Mouse (Mus musculus) stomach, embryonic 14.5 days (tissue): ENCODE data around the gene Spint1. TPM values are rescaled to one million over a fixed set of nuclear protein-coding genes. Genes with fewer than 3 reads are reported as not detected.
A peak's percentile ranks its signal among the peaks of the same experiment; 100 is the strongest.

ENCODE experiments used
- ATAC-seq: fragments of 200-750 bp; cut with Nextera tagmentation; 2 replicates; pipeline ENCODE4 v1.8.0; 2017; ENCODE audit warnings: low read depth, moderate TSS enrichment; ENCODE audit not compliant: insufficient number of reproducible peaks, insufficient read depth, low FRiP score
- H3K27ac ChIP-seq: fragments of 300-500 bp; sonication (generic); 2 replicates; pipeline ENCODE4 v1.5.1; 2014; ENCODE audit warnings: mild to moderate bottlenecking, low read length, moderate library complexity, mixed read lengths
- H3K27me3 ChIP-seq: fragments of 300-500 bp; sonication (generic); 2 replicates; pipeline ENCODE4 v1.6.1; 2014; ENCODE audit warnings: low read length, control low read depth, mixed read lengths; ENCODE audit not compliant: control insufficient read depth, insufficient read depth
- H3K36me3 ChIP-seq: fragments of 300-500 bp; sonication (generic); 2 replicates; pipeline ENCODE4 v1.6.1; 2014; ENCODE audit warnings: mild to moderate bottlenecking, control low read depth, low read length, moderate library complexity, mixed read lengths; ENCODE audit not compliant: control insufficient read depth, insufficient read depth
- H3K4me1 ChIP-seq: fragments of 300-500 bp; sonication (generic); 2 replicates; pipeline ENCODE4 v1.6.1; 2014; ENCODE audit warnings: low read length, control low read depth, mixed read lengths; ENCODE audit not compliant: control insufficient read depth, insufficient read depth
- H3K4me2 ChIP-seq: fragments of 300-500 bp; sonication (generic); replicated peaks from 2 replicates; pipeline ENCODE4 v1.6.1; 2014; ENCODE audit warnings: low read depth, low read length, control low read depth
- H3K4me3 ChIP-seq: fragments of 300-500 bp; sonication (generic); 2 replicates; pipeline ENCODE4 v1.5.1; 2014; ENCODE audit warnings: low read depth, low read length, control low read depth
- H3K9ac ChIP-seq: fragments of 300-500 bp; sonication (generic); replicated peaks from 2 replicates; pipeline ENCODE4 v1.6.1; 2014; ENCODE audit warnings: low read depth, mild to moderate bottlenecking, control low read depth, low read length, moderate library complexity, mixed read lengths
- H3K9me3 ChIP-seq: fragments of 300-500 bp; sonication (generic); 2 replicates; pipeline ENCODE4 v1.6.1; 2016; ENCODE audit warnings: low read depth, low read length, control low read depth; ENCODE audit not compliant: control insufficient read depth
- WGBS: fragments of 180-500 bp; shearing (Covaris S2); extraction: QIAGEN DNeasy Blood & Tissue Kit; methylation state at CpG from one replicate; pipeline ENCODE4 v1.1.7; 2014; 5-methylcytosine and 5-hydroxymethylcytosine counted together
- polyA plus RNA-seq: library from polyadenylated mRNA; unstranded; fragments of >200 nt; fragmentation: Nextera tagmentation; extraction: Ambion mirVana; gene quantifications from 2 replicates; pipeline ENCODE4 v1.2.1, GENCODE M21; 2014

The Spint1 gene
- polyA plus RNA-seq, 1 experiment from 2014 or later, result 51.9 TPM

DNA sequence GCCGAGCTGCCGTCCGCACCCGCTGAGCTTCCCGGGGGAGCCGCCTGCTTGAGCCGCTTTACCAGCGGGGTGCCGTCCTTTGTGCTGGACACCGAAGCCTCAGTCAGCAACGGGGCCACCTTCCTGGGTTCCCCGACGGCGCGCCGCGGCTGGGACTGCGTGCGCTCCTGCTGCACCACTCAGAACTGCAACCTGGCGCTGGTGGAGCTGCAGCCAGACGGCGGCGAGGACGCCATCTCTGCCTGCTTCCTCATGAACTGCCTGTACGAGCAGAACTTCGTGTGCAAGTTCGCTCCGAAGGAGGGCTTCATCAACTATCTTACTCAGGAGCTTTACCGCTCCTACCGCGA is 684 bp downstream of the Spint1 start:
- ATAC-seq, result no peak
- H3K9me3 ChIP-seq, result no peaks in the 10 kb centered on the region
- 0 out of 2 replicates have a peak, but pooled peaks cover 3% of the 10 kb centered on the region for H3K4me1 ChIP-seq
- H3K4me2 ChIP-seq, result peak overlapping the region; percentile 44
- WGBS, result 3% methylated on average over 27 of the region's 31 CpGs
- peak overlapping the region; percentile 72 for H3K27ac ChIP-seq
- no peaks in the 10 kb centered on the region for H3K36me3 ChIP-seq
- H3K27me3 ChIP-seq, result peaks cover 23% of the 10 kb centered on the region
- H3K4me3 ChIP-seq, result peak overlapping the region; percentile 49
- H3K9ac ChIP-seq, result peak overlapping the region; percentile 59

DNA sequence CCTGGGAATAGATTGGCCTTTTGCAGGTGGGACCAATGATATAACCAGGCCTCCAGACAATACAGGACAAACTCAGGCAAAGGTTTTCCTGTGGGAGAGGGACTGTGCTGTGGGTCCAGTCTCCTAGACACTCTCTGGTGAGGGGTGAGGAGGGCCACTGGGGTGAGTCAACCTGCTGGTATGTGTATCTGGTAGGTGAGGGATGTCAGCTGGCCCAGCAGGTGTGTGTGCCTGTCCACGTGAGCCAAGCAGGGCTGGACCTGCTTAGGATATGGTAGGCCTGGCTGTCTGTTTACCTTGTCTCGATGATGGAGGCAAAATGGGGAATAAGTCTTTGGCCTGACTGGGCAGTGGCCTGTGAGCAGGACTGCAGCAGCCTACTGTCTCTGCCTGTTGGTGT is 1.5 kb downstream of the Spint1 start:
- H3K27ac ChIP-seq, result peak overlapping the region; percentile 72; the same call in 1 of the 2 replicates
- 0 out of 2 replicates have a peak, but pooled peaks cover 3% of the 10 kb centered on the region for H3K4me1 ChIP-seq
- WGBS, result 49% methylated on average over 2 of the region's 2 CpGs
- peak overlapping the region; percentile 44 for H3K4me2 ChIP-seq
- H3K36me3 ChIP-seq, result no peaks in the 10 kb centered on the region
- no peaks in the 10 kb centered on the region for H3K9me3 ChIP-seq
- H3K27me3 ChIP-seq, result peaks cover 23% of the 10 kb centered on the region
- peak overlapping the region; percentile 49 for H3K4me3 ChIP-seq
- ATAC-seq, result peak; percentile 46; the same call in 1 of the 2 replicates
- H3K9ac ChIP-seq, result peak overlapping the region; percentile 59; the same call in 1 of the 2 replicates

DNA sequence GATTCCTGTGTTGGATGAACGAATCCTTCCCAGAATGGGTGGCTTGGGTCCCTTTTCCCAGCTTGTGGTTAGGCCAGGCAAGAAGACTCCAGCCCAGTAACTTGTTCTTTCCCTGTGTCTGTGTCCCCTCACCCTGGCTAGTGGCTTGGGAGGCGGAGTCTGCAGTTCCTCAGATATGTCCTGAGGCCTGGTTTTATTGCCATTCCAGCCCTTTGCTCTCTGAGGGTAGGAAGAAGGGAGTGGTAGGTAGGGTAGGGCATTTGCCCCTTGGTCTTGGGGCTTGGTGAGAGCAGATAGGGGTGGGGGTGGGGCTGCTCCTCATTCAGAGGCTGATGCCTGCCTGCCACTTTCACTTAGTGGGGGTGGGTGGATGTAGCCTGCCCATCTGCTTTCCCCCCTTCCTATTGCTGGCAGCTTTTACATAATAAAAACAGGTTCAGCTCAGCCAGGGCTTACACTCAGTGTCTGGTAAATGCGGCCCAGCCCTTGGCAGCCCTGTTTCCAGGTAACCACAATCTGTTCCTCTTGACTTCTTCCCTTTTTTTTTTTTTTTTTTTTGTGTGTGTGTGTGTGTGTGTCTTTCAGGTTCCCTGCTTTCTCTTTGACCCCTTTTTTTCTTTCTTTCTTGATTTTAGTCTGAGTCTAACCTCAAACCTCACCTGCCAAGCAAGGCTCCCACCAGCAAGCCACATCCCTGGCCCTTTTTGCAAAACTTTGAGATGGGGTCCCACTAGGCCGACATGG is 3.1 kb downstream of the Spint1 start:
- Histone ChIP-seq H3K9ac (no peak overlapping the region), H3K27me3 (peaks cover 23% of the 10 kb centered on the region), H3K4me2 (no peak overlapping the region), H3K27ac (peak overlapping the region; percentile 15; the same call in 1 of the 2 replicates), H3K4me1 (0 out of 2 replicates have a peak, but pooled peaks cover 3% of the 10 kb centered on the region), H3K4me3 (no peak overlapping the region), H3K9me3 (no peaks in the 10 kb centered on the region), H3K36me3 (no peaks in the 10 kb centered on the region)
- WGBS, result 65% methylated on average over 4 of the region's 4 CpGs
- ATAC-seq, result no peak

DNA sequence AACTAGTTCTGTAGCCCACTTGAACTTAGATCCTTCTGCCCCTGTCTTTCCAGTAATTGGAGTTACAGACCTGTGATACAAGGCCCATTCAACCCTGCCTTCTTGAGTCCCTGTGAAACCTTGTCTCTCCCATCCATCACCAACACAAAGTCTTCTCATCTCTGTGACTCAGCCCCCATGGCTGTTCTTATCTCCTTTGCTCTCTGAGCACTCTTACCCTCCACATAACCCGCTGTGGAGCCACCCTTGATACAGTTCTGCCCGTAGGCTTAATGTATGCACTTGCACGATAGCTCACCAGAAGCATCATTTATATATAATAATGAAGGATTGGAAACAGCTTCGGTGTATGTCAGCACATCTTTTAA is 3.6 kb downstream of the Spint1 start:
- Histone ChIP-seq H3K36me3 (no peaks in the 10 kb centered on the region), H3K4me2 (no peak overlapping the region), H3K27ac (no peak overlapping the region; the same call in 1 of the 2 replicates), H3K9me3 (no peaks in the 10 kb centered on the region), H3K4me1 (0 out of 2 replicates have a peak, but pooled peaks cover 3% of the 10 kb centered on the region), H3K27me3 (peaks cover 22% of the 10 kb centered on the region), H3K4me3 (no peak overlapping the region), H3K9ac (no peak overlapping the region)
- ATAC-seq, result no peak
- whole genome bisulfite sequencing, result 81% methylated on average over 4 of the region's 4 CpGs

DNA sequence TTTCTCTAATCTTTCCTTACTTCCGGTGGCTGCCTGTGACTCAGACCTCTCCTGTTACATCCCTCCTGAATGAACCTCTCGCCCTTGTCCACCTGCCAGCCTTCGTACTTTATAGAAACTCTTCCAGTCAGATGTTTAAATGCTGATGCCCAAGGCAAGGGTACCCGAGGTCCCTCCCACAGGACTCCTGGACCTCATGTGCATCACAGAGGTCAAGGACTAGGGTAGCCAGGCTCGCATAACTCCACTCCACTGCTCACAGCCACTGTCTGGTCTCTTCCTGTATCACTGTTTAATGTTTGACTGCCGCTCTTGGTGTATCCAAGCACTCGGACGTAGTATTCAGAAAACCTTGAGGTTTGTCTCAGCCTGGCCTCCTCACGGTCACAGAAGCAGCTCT is 5.4 kb downstream of the Spint1 start:
- ATAC-seq, result no peak
- Histone ChIP-seq H3K4me1 (0 out of 2 replicates have a peak, but pooled peaks cover 3% of the 10 kb centered on the region), H3K9me3 (no peaks in the 10 kb centered on the region), H3K27ac (no peak overlapping the region), H3K4me2 (no peak overlapping the region), H3K36me3 (no peaks in the 10 kb centered on the region), H3K27me3 (peaks cover 13% of the 10 kb centered on the region), H3K9ac (no peak overlapping the region), H3K4me3 (no peak overlapping the region)
- 73% methylated on average over 9 of the region's 9 CpGs for WGBS

DNA sequence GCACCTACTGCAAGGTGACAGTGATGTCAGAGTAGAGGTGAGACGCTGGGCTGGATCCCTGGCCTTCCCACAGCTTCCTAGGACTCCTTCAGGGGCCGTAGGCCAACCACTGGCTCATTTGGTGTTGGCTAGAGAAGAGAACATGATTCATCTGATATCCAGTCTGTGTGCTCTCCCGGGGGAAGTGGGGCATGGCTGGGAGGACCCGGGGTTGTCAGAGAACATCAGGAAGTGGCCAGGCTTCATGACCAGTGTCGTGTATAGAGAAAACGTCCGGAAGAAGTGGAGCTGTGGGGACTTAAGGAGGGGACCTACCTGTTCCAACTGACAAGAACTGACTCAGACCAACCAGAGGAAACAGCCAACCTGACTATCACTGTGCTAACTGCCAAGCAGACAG is 8.1 kb downstream of the Spint1 start:
- H3K36me3 ChIP-seq, result no peaks in the 10 kb centered on the region
- H3K27me3 ChIP-seq, result no peaks in the 10 kb centered on the region
- no peak overlapping the region for H3K27ac ChIP-seq
- no peak for ATAC-seq
- H3K4me1 ChIP-seq, result no peaks in the 10 kb centered on the region
- no peak overlapping the region for H3K9ac ChIP-seq
- 84% methylated on average over 7 of the region's 7 CpGs for WGBS
- no peak overlapping the region for H3K4me3 ChIP-seq
- H3K9me3 ChIP-seq, result no peaks in the 10 kb centered on the region
- no peak overlapping the region for H3K4me2 ChIP-seq

DNA sequence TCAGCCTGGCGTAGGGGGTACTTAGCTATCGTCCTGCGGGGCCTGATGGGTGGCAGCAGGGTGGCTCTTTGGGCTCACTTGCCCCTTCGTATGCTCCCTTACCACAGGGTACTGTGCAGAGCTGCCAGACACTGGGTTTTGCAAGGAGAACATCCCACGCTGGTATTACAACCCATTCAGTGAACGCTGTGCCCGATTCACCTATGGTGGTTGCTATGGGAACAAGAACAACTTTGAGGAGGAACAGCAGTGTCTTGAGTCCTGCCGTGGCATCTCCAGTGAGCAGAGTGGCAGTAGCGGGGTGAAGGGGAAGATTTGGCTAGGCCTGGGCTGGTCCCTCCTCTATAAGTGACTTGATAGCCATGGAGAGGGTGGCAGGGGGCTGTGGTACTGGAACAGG is 10.7 kb downstream of the Spint1 start:
- Histone ChIP-seq H3K4me1 (no peaks in the 10 kb centered on the region), H3K4me2 (no peak overlapping the region), H3K4me3 (no peak overlapping the region), H3K9me3 (no peaks in the 10 kb centered on the region), H3K27me3 (no peaks in the 10 kb centered on the region), H3K9ac (no peak overlapping the region), H3K36me3 (no peaks in the 10 kb centered on the region), H3K27ac (no peak overlapping the region)
- ATAC-seq, result no peak
- WGBS, result 82% methylated on average over 9 of the region's 9 CpGs

DNA sequence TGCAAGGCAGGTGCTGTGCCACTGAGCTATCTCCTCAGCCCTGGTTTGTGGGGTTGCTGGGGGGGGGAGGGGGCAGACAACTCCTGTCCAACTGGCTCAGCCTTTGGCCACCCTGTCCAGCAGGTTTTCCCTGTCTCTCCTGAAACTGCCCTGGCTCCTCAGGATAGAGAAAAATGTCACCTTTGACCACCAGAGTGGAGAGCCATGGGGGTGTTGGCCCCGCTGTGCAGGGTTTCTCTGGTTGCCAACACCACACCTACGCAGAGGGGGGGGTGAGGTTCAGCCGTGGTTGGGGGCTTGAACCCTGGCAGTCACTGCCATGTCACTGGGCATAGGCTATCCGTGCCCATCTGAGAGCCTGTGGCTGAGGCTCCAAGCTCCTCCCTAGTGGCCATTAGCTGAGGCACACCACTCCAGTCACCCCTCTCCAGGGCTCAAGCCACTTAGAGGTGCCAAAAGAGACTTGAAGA is 12.5 kb downstream of the Spint1 start:
- H3K4me1 ChIP-seq, result no peaks in the 10 kb centered on the region
- H3K9me3 ChIP-seq, result no peaks in the 10 kb centered on the region
- H3K4me3 ChIP-seq, result no peak overlapping the region
- no peak overlapping the region; the same call in 1 of the 2 replicates for H3K27ac ChIP-seq
- H3K36me3 ChIP-seq, result no peaks in the 10 kb centered on the region
- no peaks in the 10 kb centered on the region for H3K27me3 ChIP-seq
- peak; percentile 51; the same call in 1 of the 2 replicates for ATAC-seq
- H3K4me2 ChIP-seq, result no peak overlapping the region
- 61% methylated on average over 4 of the region's 4 CpGs for WGBS
- H3K9ac ChIP-seq, result no peak overlapping the region
